Mouse (Mus musculus): Measurements from ENCODE around the gene Atp1a3.

GRCm38 (mm10) chr7:25049295-25049930 lies 43.7 kb upstream of the Atp1a3 start:
- TF ChIP-seq CTCF (IDR thresholded peaks at IDR 0.05; ENCODE audit: extremely low read depth, insufficient read depth, insufficient read length, insufficient replicate concordance), result no peak
- no peak for TF ChIP-seq POLR2A (IDR thresholded peaks at IDR 0.05; ENCODE audit: low read depth, low read length)
